Mouse (Mus musculus) cerebellum, postnatal 25 days (tissue): ENCODE results near the gene Syde1.
A peak's percentile ranks its signal among the peaks of the same experiment; 100 is the strongest.
"Not testable (repeated sequence)": the region's sequence is repeated elsewhere in the genome, so short reads cannot be mapped to it uniquely, and the experiment has no call there.

Source experiments
- DNase-seq, 2 experiments: peaks; one replicate each; pipeline ENCODE4 v3.0.0; 2021; ENCODE audit warnings: mixed read lengths in 2 of 2

The Syde1 gene

GRCm38 (mm10) chr10:78591406-78592328, at the start of gene Syde1:
TSS of gene Syde1 (minus strand) at chr10:78591964.
- peak; percentile 44 to 47 for DNase-seq

GRCm38 (mm10) chr10:78632311-78632710, 40.5 kb upstream of the Syde1 start:
- DNase-seq: peak; percentile 36 to 57

- DNase-seq: peak; percentile 68 to 85
Measured at GRCm38 (mm10) chr10:78630194-78630593, 38.4 kb upstream of the Syde1 start.

GRCm38 (mm10) chr10:78623143-78623542, 31.4 kb upstream of the Syde1 start:
- DNase-seq: not testable (repeated sequence)

- DNase-seq: no peak
Measured at GRCm38 (mm10) chr10:78617974-78618373, 26.2 kb upstream of the Syde1 start, which contains the start of gene Olfr1357. TSS of gene Olfr1357 (minus strand) at chr10:78618074.

- no peak for DNase-seq
Measured at GRCm38 (mm10) chr10:78607602-78608001, 15.8 kb upstream of the Syde1 start.

GRCm38 (mm10) chr10:78605080-78605479, 13.3 kb upstream of the Syde1 start:
- DNase-seq: peak; percentile 61 to 78

- no peak for DNase-seq
Measured at GRCm38 (mm10) chr10:78599865-78600264, 8.1 kb upstream of the Syde1 start.

- DNase-seq: no peak
Measured at GRCm38 (mm10) chr10:78594566-78594965, 2.8 kb upstream of the Syde1 start.

GRCm38 (mm10) chr10:78594157-78594556, 2.4 kb upstream of the Syde1 start:
- DNase-seq: no peak

GRCm38 (mm10) chr10:78593736-78594135, 2.0 kb upstream of the Syde1 start:
- DNase-seq: no peak

- DNase-seq: no peak
Measured at GRCm38 (mm10) chr10:78592856-78593379, 1.2 kb upstream of the Syde1 start.

GRCm38 (mm10) chr10:78590744-78591143, 1.0 kb downstream of the Syde1 start:
- no peak for DNase-seq

GRCm38 (mm10) chr10:78589901-78590300, 1.9 kb downstream of the Syde1 start:
- no peak for DNase-seq

GRCm38 (mm10) chr10:78589291-78589690, 2.5 kb downstream of the Syde1 start:
- no peak for DNase-seq

- DNase-seq: peak; percentile 29 to 47
Measured at GRCm38 (mm10) chr10:78586026-78586425, 5.7 kb downstream of the Syde1 start.

GRCm38 (mm10) chr10:78585606-78586005, 6.2 kb downstream of the Syde1 start:
- DNase-seq: no peak

GRCm38 (mm10) chr10:78584996-78585395, 6.8 kb downstream of the Syde1 start:
- DNase-seq: no peak

GRCm38 (mm10) chr10:78583939-78584338, 7.8 kb downstream of the Syde1 start:
- no peak for DNase-seq

GRCm38 (mm10) chr10:78583347-78583746, 8.4 kb downstream of the Syde1 start:
- no peak for DNase-seq

- no peak for DNase-seq
Measured at GRCm38 (mm10) chr10:78581121-78581520, 10.6 kb downstream of the Syde1 start.

- no peak for DNase-seq
Measured at GRCm38 (mm10) chr10:78578204-78578603, 13.6 kb downstream of the Syde1 start.

- DNase-seq: peak; percentile 46 to 49
Measured at GRCm38 (mm10) chr10:78576435-78577184, 15.2 kb downstream of the Syde1 start.
